In the genomic region with DNA sequence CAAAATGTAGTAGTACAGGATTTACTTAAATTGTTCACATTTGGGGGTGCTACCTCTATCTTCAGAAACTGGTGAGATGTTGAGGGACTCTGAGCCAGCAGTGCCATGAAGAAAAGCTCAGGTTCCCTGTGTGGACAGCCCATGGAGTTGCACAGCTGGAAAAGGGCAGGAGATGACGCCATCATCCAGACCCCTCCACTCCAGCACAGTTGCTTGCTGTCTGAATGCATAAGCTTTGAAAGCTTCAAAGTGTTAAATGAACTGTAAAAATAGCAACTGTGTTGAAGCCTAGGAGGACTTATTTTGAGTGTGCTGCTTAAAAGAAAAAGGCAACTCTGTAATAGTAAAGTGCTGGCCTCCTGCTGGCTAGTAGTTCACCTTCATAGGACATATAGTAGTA, we compare ENCODE assay signal across 15 mouse cellular contexts.
DNase-seq lines count a peak whose midpoint lies in the region; ATAC-seq lines count a peak whose summit lies in the region.
"Had no signal": no experiment of that assay in that cellular context is flagged by ENCODE, and none has a peak within 500 bp of the region (broad histone marks: within the 10 kb centered on the region; RNA-seq: fewer than 3 reads in every experiment).

No protein-coding gene starts in this region.

- peaks cover 4% of the 10 kb centered on the region for H3K4me1 ChIP-seq in hindbrain, embryonic 16.5 days (ENCODE audit: control insufficient read depth, insufficient read depth, low read depth, low read length)
- peaks cover 3% of the 10 kb centered on the region; the same call in 1 of the 2 replicates for H3K4me1 ChIP-seq in hindbrain, embryonic 12.5 days
- peaks cover 10% of the 10 kb centered on the region for H3K4me1 ChIP-seq in forebrain, embryonic 10.5 days
- H3K4me1 ChIP-seq: intestine, embryonic 15.5 days; midbrain, embryonic 13.5 days had no signal

- H3K9me3 ChIP-seq in hindbrain, embryonic 16.5 days (ENCODE audit: control insufficient read depth, low read length), result peaks cover 10% of the 10 kb centered on the region
- no peaks in the 10 kb centered on the region for H3K9me3 ChIP-seq in hindbrain, embryonic 12.5 days (replicated peaks)
- H3K9me3 ChIP-seq in forebrain, embryonic 10.5 days, result peaks cover 15% of the 10 kb centered on the region; the same call in 1 of the 2 replicates
- H3K9me3 ChIP-seq: intestine, embryonic 15.5 days had no signal

- H3K36me3 ChIP-seq in hindbrain, embryonic 16.5 days (ENCODE audit: control insufficient read depth, insufficient read depth, low read length), result no peaks in the 10 kb centered on the region
- H3K36me3 ChIP-seq in hindbrain, embryonic 12.5 days, result no peaks in the 10 kb centered on the region
- no peaks in the 10 kb centered on the region; the same call in 1 of the 2 replicates for H3K36me3 ChIP-seq in forebrain, embryonic 10.5 days (replicated peaks)
- H3K36me3 ChIP-seq: intestine, embryonic 15.5 days had no signal

- H3K27me3 ChIP-seq in hindbrain, embryonic 16.5 days (replicated peaks; ENCODE audit: control insufficient read depth, insufficient read depth, low read length), result no peaks in the 10 kb centered on the region
- H3K27me3 ChIP-seq in hindbrain, embryonic 12.5 days, result no peaks in the 10 kb centered on the region
- H3K27me3 ChIP-seq in forebrain, embryonic 10.5 days (ENCODE audit: poor library complexity, severe bottlenecking), result no peaks in the 10 kb centered on the region
- H3K27me3 ChIP-seq: intestine, embryonic 15.5 days; midbrain, embryonic 13.5 days had no signal

- 0% methylated on average over 1 of the region's 1 CpGs for WGBS in hindbrain, embryonic 16.5 days
- 24% methylated on average over 1 of the region's 1 CpGs for WGBS in hindbrain, embryonic 12.5 days
- 24% methylated on average over 1 of the region's 1 CpGs for WGBS in forebrain, embryonic 10.5 days

- H3K4me2 ChIP-seq in hindbrain, embryonic 16.5 days (ENCODE audit: low read length), result no peak overlapping the region
- no peak overlapping the region for H3K4me2 ChIP-seq in hindbrain, embryonic 12.5 days (replicated peaks)
- H3K4me2 ChIP-seq: intestine, embryonic 15.5 days; liver, embryonic 11.5 days; lung, embryonic 14.5 days; midbrain, embryonic 13.5 days had no signal

- peak; percentile 12 for DNase-seq in embryo, embryonic 10.5 days (ENCODE audit: low spot score)
- no peak for DNase-seq in embryo, embryonic 10 days (ENCODE audit: low spot score)
- peak; percentile 23 for DNase-seq in forebrain, embryonic 10.5 days (ENCODE audit: extremely low spot score, low spot score)
- peak; percentile 70 for DNase-seq in retina, postnatal 1 day
- DNase-seq in spleen, adult 12 weeks (ENCODE audit: low spot score), result no peak
- no peak for DNase-seq in urinary bladder, adult 2 months (ENCODE audit: low spot score)
- DNase-seq: cerebellum, postnatal 36 days; kidney, postnatal 14 days; layer of hippocampus, adult 9-11 months; lung, embryonic 14.5 days had no signal

- no peak overlapping the region for H3K27ac ChIP-seq in hindbrain, embryonic 16.5 days (ENCODE audit: low read depth, low read length)
- H3K27ac ChIP-seq in hindbrain, embryonic 12.5 days, result no peak overlapping the region
- no peak overlapping the region for H3K27ac ChIP-seq in forebrain, embryonic 10.5 days
- H3K27ac ChIP-seq: intestine, embryonic 15.5 days; midbrain, embryonic 13.5 days had no signal

- H3K4me3 ChIP-seq in hindbrain, embryonic 16.5 days (ENCODE audit: low read length), result no peak overlapping the region
- H3K4me3 ChIP-seq in hindbrain, embryonic 12.5 days, result no peak overlapping the region
- H3K4me3 ChIP-seq in forebrain, embryonic 10.5 days, result no peak overlapping the region
- H3K4me3 ChIP-seq: intestine, embryonic 15.5 days; midbrain, embryonic 13.5 days had no signal

- peak; percentile 76 for ATAC-seq in hindbrain, embryonic 16.5 days
- ATAC-seq in hindbrain, embryonic 12.5 days (ENCODE audit: low FRiP score), result no peak
- ATAC-seq: intestine, embryonic 15.5 days; midbrain, embryonic 13.5 days had no signal

- H3K9ac ChIP-seq in hindbrain, embryonic 16.5 days (ENCODE audit: low read depth, low read length), result no peak overlapping the region
- no peak overlapping the region for H3K9ac ChIP-seq in hindbrain, embryonic 12.5 days
- H3K9ac ChIP-seq: intestine, embryonic 15.5 days; lung, embryonic 14.5 days; midbrain, embryonic 13.5 days had no signal

Comparison
In these comparisons a context has a peak if more than half of its experiments do, and no peak if none do; other contexts are left out.
1. DNase-seq: peak in embryo, embryonic 10.5 days (single experiment), forebrain, embryonic 10.5 days (single experiment) and retina, postnatal 1 day (single experiment); none in embryo, embryonic 10 days (single experiment), spleen, adult 12 weeks (single experiment) and urinary bladder, adult 2 months (single experiment).